Mouse (Mus musculus): ENCODE data around the gene Iqcg. TPM values are rescaled to one million over a fixed set of nuclear protein-coding genes. Genes with fewer than 3 reads are reported as not detected.
"Not testable (repeated sequence)": the region's sequence is repeated elsewhere in the genome, so short reads cannot be mapped to it uniquely, and the experiment has no call there.

The Iqcg gene
- 1 to 10 TPM; 4.6 to 5.5 TPM for total RNA-seq (2021)

DNA sequence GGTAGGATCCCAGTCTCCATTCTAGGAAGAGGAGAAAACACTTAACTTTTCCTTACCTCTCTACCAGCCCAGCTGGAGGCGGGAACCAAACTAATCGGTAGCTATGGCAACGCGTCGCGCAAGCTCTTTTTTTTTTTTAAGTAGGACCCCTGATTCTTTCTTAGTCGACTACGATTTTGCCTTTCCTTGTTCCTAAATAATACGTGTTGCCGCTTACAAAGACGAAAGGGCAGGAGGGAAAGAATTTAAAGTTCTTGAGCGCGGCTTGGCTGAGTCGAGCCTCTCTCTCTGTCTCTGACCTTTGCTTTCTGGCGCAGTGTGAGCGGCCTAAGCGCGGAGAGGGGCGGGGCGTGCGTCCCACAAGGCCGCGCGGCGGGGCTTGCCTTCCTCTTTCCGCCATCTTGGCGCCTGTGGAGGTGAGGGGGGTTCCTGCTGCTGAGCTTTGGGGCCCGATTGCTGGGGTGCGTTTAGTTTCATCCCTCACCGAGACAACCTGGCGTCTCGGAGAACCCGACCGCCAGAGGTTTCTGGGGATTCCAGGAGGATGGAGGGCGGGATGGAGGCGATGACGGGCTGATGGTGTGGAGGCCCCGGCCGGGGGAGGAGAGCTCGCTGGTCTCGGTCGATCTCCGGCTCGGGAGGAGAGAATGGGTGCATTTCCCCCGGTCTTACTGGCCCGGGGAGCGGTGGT is at the start of gene Iqcg, which contains the start of gene Rpl35a:
Gene Iqcg, minus strand, starts transcription at position 124 of the 691 bp plus-strand sequence.
Gene Rpl35a, plus strand, starts transcription at position 359 of the 691 bp plus-strand sequence.
- intact Hi-C loops (cut with DNase I), result no loop called here

DNA sequence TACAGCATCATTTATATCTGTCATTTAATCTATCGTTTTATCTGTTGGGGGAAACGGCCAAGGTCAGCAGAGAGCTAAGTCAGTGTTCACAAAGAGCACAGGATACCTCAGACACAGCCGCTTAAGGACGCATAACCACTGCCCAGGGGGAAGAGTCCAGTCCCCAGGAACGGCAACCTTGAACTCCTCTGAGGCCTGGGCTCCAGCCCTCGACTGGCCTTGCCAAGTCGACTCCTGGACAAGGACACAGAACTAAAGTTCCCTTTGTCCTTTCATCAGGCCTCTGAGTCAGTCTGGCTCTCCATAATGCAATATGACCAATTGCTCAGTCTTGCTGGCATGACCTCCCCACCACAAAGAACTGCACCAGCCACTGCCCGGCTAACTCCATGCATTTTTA is 29.6 kb upstream of the Iqcg start:
- no peak for DNase-seq (ENCODE audit: low spot score in 2 of 2)
- intact Hi-C loops (cut with DNase I), result no loop called here

More for the DNA sequence above, at the start of gene Iqcg, which contains the start of gene Rpl35a:
- DNase-seq (ENCODE audit: low spot score in 2 of 2), result peak; percentile 90 to 92

DNA sequence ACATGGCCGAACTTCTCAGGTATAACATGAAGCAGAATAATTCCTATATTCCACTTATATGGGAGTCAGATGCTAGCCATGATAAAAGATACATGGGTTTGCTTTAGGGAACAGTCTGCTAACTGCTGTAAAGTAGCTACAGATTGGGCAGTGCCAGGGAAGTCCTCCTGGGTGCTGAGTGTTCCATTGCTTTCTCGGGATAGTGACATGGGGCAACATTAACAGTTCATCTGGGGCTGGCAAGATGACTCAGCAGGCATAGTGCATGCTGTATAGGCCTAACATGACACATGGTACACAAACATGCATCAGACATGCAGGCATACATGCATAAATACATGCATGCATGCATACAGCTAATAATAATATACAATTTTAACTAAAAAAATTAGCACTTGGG is 28.0 kb upstream of the Iqcg start:
- intact Hi-C loops (cut with DNase I), result no loop called here
- DNase-seq (ENCODE audit: low spot score in 2 of 2), result no peak

DNA sequence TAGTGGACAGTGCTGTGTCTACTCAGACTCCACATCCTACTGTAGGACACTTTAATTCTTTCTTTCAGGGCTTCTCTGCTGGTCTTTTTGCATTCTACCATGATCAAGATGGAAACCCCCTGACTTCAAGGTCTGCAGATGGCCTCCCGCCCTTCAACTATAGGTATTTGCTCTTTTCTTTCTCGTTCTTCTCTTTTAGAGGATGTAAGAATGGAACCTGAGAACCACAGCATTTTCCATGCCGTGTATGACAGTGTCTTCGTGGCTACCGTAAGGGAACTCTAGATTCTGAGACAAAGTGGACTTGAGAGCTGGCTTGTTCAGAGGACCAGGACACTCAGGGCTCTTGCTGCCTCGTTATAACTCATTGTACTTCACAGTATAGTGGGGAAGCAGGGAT is 26.9 kb upstream of the Iqcg start:
- intact Hi-C loops (cut with DNase I), result no loop called here
- no peak for DNase-seq (ENCODE audit: low spot score in 2 of 2)

DNA sequence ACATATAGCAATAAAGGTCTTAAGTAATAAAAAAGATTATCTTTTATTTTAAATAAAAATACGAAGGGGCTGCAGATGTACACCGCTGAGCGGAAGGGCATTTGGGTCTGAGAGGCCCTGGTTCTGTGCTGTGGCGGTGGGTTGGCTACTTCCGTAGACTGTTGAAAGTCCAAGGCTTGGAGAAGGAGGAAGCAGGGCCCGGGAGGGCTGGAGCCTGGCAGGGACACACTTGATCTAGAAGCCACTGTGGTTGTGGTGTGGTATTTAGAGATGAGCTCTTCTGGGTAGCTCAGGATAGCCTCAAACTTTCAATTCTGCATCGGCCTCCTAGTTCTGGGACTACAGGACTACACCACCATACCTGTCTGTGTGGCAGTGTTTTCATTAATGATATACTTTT is 24.0 kb upstream of the Iqcg start:
- intact Hi-C loops (cut with DNase I), result no loop called here
- DNase-seq (ENCODE audit: low spot score in 2 of 2), result no peak

DNA sequence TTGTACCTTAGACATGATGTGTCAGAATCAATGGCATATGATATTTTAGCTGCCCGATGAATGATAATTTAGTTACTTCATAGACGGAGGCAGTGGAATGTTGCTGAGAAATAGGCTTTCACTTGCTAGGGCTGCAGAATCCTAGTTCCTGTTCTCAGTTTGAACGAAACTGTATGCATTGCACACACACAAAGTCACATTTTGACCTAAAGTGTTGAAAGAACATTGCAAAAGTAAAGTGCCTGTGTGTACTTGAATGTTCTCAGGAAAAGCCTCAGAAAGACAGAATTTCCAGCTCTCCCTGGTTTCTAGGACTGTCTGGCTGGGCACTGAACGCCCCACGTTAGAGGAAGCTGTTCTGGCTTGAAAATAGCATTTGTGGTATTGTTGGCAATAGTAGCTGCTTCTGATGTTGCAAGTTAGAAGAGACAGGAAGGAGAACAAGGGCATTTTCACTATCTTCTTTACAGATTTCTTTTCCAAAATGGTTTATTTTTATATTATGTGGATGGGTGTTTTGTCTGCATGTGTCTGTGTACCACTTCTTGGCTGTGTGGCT is 21.1 kb upstream of the Iqcg start:
- intact Hi-C loops (cut with DNase I), result loop anchor here (1.0 kb wide), 1 partner anchor 74 kb away; no protein-coding TSS in a partner anchor
- no peak for DNase-seq (ENCODE audit: low spot score in 2 of 2)

DNA sequence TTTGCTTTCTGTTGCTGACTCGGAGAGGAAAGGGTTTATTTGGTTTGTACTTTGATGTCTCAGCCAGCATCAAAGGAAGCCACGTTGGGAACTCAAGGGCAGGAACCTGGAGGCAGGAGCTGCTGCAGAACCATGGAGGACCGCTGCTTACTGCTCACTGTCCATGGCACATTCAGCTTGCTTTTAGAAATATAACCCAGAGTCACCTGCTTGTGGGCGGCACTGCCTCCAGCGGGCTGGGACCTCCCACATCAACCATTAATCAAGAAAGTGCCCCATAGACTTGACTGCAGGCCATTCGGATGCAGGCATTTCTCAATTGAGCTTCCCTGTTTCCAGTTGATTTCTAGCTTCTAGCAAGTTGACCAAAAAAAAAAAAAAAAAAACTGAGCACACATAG is 20.1 kb upstream of the Iqcg start:
- DNase-seq (ENCODE audit: low spot score in 2 of 2), result no peak
- intact Hi-C loops (cut with DNase I), result no loop called here

DNA sequence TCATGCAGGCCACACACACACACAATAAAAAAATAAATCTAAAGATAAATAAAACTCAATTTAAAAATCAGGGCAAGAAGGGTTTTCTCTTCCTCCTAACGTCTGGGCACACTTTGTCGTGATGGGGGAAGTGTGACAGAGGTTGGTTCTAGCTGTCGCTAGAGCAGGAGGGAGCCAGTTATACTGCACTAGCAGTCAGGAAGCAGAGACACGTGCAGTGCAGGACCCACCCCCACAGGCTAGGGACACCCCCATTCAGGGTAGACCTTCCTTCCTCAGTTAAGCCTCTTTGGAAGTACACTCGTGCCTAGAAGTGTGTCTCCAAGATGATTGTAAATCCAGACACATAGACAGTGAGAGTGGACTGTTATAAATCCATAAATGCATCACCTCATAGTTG is 18.9 kb upstream of the Iqcg start:
- intact Hi-C loops (cut with DNase I), result no loop called here
- DNase-seq (ENCODE audit: low spot score in 2 of 2), result no peak

DNA sequence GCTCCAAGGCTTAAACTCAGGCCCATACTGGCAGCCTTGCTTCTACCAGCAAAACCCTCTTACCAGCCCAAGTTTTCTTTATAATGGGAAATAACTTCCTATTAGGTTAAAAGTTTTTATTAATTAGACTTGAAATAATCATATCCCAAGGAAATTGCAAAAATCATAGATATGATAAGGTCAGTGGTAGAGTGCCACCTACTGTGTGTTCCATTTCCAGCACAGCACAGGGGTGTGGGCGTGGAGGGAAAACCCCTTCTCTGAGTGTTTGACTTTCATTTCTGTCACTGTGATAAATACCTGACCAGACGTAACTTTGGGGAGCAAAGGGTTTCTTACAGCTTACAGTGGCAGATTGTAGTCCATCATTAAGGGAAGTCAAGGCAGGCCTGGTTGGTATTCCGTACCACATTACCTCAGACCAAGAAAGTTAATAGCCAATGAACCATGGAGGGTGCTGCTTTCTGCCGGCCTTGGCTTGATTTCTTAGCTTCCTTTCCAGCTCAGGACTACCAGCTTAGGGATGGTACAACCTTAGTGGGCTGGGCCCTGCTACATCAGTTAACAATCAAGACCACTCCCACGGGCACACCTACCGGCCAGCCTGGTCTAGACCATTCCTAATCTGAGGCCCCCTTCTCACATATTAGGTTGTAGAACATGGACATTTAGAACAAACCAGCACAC is 17.0 kb upstream of the Iqcg start:
- no peak for DNase-seq (ENCODE audit: low spot score in 2 of 2)
- intact Hi-C loops (cut with DNase I), result no loop called here

DNA sequence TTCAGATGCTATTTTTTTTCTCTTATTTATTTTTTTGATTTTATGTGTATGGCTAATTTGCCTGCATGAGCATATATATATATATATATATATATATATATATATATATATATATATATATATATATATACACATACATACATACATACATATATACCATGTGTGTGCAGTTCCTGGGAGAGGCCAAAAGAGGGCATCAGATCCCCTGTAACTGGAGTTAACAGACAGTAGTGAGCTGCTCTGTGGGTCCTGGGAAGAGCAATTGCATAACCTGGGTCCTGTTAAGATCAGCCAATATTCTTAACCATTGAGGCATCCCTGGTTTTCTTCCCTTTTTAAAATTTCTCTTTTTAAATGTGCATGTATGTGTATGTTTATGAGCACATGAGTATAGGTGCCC is 14.9 kb upstream of the Iqcg start:
- intact Hi-C loops (cut with DNase I), result no loop called here
- DNase-seq (ENCODE audit: low spot score in 2 of 2), result no peak

DNA sequence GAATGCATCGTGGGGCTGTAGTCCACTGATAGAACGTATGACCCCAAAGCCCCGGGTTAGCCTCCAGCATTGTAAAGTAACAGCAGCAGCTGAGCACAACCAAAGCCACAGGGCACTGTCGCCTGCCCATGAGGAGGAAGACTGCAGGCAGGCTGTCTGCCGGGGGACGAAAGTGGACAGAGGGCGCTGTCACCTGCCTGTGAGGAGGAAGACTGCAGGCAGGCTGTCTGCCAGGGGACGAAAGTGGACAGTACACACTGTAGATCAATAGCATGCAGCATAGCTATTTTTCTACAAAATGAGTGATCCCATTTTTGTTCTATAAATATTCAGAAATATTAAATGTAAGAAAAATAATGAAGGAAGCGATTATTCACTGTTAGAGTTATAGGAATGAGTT is 8.6 kb upstream of the Iqcg start:
- intact Hi-C loops (cut with DNase I), result loop anchor here (5.0 kb wide), 1 partner anchor 93 kb away; no protein-coding TSS in a partner anchor

DNA sequence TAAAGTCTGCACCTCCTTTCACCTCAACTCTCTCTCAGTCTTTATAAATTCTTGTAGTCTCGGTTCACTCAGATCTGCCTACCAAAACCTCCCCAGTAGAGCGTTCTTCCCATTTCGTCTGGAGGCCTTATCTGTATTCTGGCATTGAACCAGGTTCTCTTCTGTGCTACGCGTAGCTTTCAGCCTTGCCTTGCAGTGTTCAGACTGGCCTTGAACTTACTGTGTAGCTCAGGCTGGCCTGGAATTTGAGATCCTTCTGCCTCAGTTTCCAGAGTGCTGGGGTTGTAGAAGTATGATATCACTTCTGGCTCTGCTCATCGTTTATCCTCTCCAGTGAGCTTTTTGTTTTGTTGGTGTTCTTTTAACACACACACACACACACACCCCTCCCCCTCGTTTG is 7.2 kb upstream of the Iqcg start:
- intact Hi-C loops (cut with DNase I), result loop anchor here (2.0 to 5.0 kb wide), 2 partner anchors 94 to 116 kb away; no protein-coding TSS in a partner anchor
- DNase-seq (ENCODE audit: low spot score in 2 of 2), result no peak

More for the DNA sequence above, 8.6 kb upstream of the Iqcg start:
- no peak for DNase-seq (ENCODE audit: low spot score in 2 of 2)

DNA sequence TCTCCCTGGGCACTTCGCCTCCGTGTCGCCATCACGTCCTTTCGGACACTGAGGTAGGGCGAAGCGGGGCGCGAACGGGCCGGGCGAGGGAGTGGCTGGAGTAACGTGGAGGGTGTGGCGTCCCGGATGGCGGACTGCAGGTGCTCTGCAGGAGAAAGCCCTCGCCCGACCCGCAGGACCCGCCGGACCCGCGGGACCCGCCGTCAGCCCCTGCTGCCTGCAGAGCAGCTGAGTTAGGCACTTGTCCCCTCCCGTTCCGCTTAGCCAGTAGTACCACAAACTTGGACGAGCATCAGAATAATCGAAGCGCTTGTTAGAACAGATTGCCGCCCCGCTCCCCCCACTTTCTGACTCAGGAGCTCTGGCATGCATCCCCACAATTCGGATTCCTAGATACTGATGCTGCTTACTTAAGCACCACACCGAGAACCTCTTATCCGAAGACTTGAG is 6.7 kb upstream of the Iqcg start:
- intact Hi-C loops (cut with DNase I), result loop anchor here (2.0 to 5.0 kb wide), 2 partner anchors 95 to 116 kb away; no protein-coding TSS in a partner anchor

DNA sequence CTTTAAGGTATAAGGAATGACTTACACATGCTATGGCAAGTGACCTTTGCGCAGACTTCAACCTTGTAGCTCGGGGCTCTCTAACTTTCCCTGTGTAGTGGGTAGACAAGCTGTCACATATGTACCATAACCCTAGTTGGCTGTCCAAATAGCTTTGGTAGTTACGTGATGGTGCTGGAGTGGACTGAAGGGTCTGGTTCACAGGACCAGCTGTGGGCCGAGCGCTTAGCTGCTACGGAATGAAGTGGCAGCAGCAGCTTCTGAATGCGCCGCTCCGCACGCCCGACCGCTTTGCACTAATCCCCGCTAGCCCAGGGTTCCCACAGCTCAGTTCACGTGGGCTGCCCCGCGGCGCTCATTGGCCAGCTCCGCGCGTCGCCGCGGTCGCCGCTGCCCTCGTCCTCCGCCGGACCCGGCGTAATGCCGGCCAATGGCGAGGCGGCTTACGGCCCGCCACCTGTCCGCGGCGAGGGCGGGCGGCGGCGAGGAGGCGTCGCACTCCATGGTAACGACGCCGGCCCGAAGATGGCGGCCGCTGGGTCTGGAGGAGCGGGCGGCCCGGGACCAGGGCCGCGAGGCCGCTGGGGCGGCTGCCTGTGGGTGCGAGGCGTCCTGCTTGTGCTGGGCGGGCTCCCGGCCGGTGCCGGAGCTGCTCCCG is 6.1 kb upstream of the Iqcg start, which contains the start of gene Lmln:
Gene Lmln, plus strand, starts transcription at position 498 of the 658 bp plus-strand sequence.
- DNase-seq (ENCODE audit: low spot score in 2 of 2), result peak; percentile 90 to 95
- intact Hi-C loops (cut with DNase I), result loop anchor here (2.0 to 5.0 kb wide), 2 partner anchors 95 to 117 kb away; no protein-coding TSS in a partner anchor

More for the DNA sequence above, 6.7 kb upstream of the Iqcg start:
- DNase-seq (ENCODE audit: low spot score in 2 of 2), result peak; percentile 65 to 85

DNA sequence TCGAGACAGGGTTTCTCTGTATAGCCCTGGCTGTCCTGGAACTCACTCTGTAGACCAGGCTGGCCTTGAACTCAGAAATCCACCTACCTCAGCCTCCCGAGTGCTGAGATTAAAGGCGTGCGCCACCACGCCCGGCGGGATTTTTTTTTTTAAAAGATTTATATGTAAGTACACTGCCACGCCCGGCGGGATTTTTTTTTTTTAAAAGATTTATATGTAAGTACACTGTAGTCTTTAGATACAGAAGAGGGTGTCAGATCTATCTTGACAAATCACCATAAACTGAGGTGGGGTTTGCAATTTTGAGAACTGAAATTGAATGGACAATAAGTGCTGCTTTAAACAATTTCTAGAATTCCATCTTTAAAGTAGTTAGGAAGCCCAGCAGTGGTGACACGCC is 5.4 kb upstream of the Iqcg start:
- intact Hi-C loops (cut with DNase I), result loop anchor here (5.0 kb wide), 1 partner anchor 96 kb away; no protein-coding TSS in a partner anchor
- DNase-seq (ENCODE audit: low spot score in 2 of 2), result no peak

DNA sequence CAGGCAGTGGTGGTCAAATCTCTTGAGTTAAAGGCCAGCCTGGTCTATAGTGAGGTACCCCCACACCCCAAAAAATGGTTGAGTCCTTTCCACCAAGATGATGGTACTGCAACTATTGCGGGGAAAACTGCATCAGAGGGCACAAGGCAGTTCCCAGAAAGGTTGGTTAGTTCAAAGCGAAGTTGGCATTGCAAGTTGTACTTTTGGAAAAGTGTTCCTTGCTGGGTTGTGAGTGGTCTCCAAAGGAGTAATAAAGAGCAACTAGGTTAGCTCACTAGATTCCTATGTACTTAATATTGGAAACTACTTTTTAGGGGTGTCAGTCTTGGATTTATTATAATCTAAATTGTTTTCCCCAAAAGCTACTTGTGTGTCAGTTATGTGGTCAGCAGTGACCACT is 4.9 kb upstream of the Iqcg start:
- intact Hi-C loops (cut with DNase I), result loop anchor here (5.0 kb wide), 1 partner anchor 96 kb away; no protein-coding TSS in a partner anchor
- no peak for DNase-seq (ENCODE audit: low spot score in 2 of 2)

DNA sequence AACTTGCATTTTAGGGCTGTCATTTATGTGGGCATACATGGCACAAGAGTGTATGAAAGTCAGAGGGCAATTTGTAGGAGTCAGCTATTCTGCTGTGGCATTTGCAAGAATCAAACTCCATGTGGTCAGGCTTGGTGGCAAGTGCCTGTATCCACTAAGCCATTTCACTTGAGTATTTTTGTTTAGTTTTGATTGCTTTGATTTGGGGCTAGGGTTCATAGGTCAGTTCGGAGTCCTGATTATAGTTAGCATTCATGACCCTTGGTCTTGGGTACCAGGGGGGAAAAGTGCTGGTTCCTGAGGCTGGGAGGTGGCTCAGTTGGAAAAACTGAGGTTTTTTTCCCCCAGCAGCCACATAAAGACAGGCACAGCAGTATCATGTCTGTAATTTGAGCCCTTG is 3.5 kb upstream of the Iqcg start:
- no peak for DNase-seq (ENCODE audit: low spot score in 2 of 2)
- intact Hi-C loops (cut with DNase I), result no loop called here

DNA sequence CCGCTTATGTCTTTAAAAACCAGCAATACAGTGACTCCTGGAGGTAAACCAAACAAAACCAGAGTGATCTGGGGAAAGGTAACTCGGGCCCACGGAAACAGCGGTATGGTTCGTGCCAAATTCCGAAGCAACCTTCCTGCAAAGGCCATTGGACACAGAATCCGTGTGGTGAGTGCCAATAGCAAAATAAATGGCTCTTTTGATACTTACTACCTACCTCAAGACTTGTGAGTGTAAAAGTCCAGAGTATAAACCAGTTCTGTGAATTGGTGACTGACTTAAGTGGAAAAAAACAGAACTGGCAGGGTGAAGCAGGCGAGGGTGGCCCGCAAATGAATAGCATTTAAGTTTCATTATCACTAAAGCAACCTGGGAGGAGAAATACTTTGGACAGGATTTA is 2.6 kb upstream of the Iqcg start:
- DNase-seq (ENCODE audit: low spot score in 2 of 2); intact Hi-C loops (cut with DNase I): not testable (repeated sequence)

DNA sequence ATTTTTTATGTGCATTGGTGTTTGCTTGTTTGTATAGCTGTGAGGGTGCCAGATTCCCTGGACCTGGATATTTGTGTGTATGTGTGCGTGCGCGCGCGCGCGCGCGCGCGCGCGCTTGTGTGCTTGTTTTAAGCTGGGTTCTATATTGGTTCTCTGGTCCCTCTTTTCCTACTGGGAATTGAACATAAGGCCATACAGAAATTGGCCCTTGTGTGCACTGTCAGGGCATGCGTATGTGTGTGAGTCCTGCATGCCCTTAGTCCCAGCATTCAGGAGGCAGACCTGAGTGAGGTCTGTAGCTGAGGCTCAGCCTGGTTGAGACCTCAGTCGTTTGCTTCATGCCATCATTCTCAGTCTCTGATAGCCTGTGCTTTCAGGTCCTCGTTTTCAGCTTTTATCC is 2.0 kb upstream of the Iqcg start:
- intact Hi-C loops (cut with DNase I), result no loop called here
- DNase-seq (ENCODE audit: low spot score in 2 of 2), result no peak

DNA sequence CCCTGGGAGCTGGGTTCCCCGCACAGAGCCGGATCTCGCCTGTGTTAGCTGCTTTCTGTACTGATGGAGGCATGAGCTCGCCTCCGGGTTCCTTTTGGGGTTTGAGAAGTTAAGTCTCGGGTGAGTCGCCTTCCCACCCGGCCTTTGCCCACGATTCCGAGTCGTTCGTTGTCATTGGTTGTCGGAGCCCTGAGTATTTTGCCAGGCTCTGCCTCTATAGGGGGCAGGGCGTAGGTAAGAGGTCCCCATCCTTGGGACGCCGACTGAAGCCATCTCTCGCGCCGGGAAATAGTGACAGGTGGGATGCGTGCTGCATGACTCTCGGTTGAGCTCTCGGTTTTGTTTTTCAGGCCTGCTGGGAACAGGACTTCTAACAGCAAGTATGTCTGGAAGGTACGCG is 768 bp upstream of the Iqcg start:
- intact Hi-C loops (cut with DNase I), result no loop called here
- DNase-seq (ENCODE audit: low spot score in 2 of 2), result peak in 1 of 2 experiments; percentile 27

All from left cerebral cortex, postnatal 25 days (tissue).